In genomic region chr5:20773341-20773740, GRCm38 (mm10) we compare ENCODE assay signal across 8 mouse cellular contexts.
DNase-seq lines count a peak whose midpoint lies in the region; ATAC-seq lines count a peak whose summit lies in the region.

No protein-coding gene starts in this region.

- H3K4me1 ChIP-seq in lung, embryonic 16.5 days (replicated peaks; ENCODE audit: control insufficient read depth, insufficient read depth, low read length), result no peaks in the 10 kb centered on the region

- H3K27ac ChIP-seq in lung, embryonic 16.5 days (ENCODE audit: low read length), result no peak overlapping the region

- H3K9me3 ChIP-seq in lung, embryonic 16.5 days (ENCODE audit: control insufficient read depth, low read length), result no peaks in the 10 kb centered on the region

- H3K4me2 ChIP-seq in lung, embryonic 16.5 days (ENCODE audit: low read depth, low read length), result no peak overlapping the region

- no peak overlapping the region for H3K4me3 ChIP-seq in lung, embryonic 16.5 days (ENCODE audit: low read length)

- ATAC-seq in lung, embryonic 16.5 days (ENCODE audit: low read depth), result 0 out of 2 replicates have a peak, but pooled peaks have one; percentile 38
- no peak for ATAC-seq in activated CD4-positive, CD25-positive, alpha-beta regulatory T cell, adult 4 months
- no peak for ATAC-seq in granulocyte monocyte progenitor cell, adult 5-6 weeks (replicated peaks; ENCODE audit: poor library complexity, severe bottlenecking)

- no peaks in the 10 kb centered on the region for H3K36me3 ChIP-seq in lung, embryonic 16.5 days (ENCODE audit: control insufficient read depth, insufficient read depth, low read length)

- WGBS in lung, embryonic 16.5 days, result 58% methylated on average over 3 of the region's 3 CpGs

- no peaks in the 10 kb centered on the region for H3K27me3 ChIP-seq in lung, embryonic 16.5 days (ENCODE audit: control insufficient read depth, insufficient read depth, low read depth, low read length)

- peak; percentile 57 to 61 for DNase-seq in cerebellum, postnatal 10 days
- DNase-seq in cerebellum, adult 9-11 months, result no peak
- peak; percentile 63 for DNase-seq in layer of hippocampus, adult 11-12 months (ENCODE audit: low spot score)
- no peak for DNase-seq in layer of hippocampus, postnatal 36 days
- DNase-seq in NIH3T3 (ENCODE audit: low read depth), result peak; percentile 74

- H3K9ac ChIP-seq in lung, embryonic 16.5 days (ENCODE audit: low read length), result no peak overlapping the region

Comparison
In these comparisons a context has a peak if more than half of its experiments do, and no peak if none do; other contexts are left out.
1. DNase-seq: peak in cerebellum, postnatal 10 days (2 of 2), layer of hippocampus, adult 11-12 months (single experiment) and NIH3T3 (single experiment); none in cerebellum, adult 9-11 months (single experiment) and layer of hippocampus, postnatal 36 days (0 of 2).